Mouse (Mus musculus) CH12.LX (cell line): ENCODE results near the gene Plpp3. TPM values are rescaled to one million over a fixed set of nuclear protein-coding genes. Genes with fewer than 3 reads are reported as not detected.

Experiments used
- DNase-seq: peaks from one replicate; pipeline ENCODE4 v3.0.0-alpha.2; 2013; ENCODE audit errors: extremely low read depth
- H3K27ac ChIP-seq: 2 replicates; pipeline ENCODE4 v1.5.1; 2012; ENCODE audit warnings: low read depth, mild to moderate bottlenecking, control low read depth, moderate library complexity; ENCODE audit not compliant: insufficient read depth
- H3K27me3 ChIP-seq: replicated peaks from 2 replicates; pipeline ENCODE3; 2012; ENCODE audit warnings: inconsistent platforms
- H3K36me3 ChIP-seq, 2 experiments: replicated peaks in 1 of 2; 2 replicates each; pipeline versions ENCODE3 to v1.6.1; 2012; ENCODE audit warnings: inconsistent platforms in 1 of 2, low read length in 1 of 2, mild to moderate bottlenecking in 1 of 2, mixed read lengths in 1 of 2, moderate library complexity in 1 of 2; ENCODE audit not compliant: control insufficient read depth in 1 of 2, insufficient read depth in 1 of 2
- H3K4me1 ChIP-seq, 2 experiments: 2 replicates each; pipeline ENCODE4 v1.6.1; 2012; ENCODE audit warnings: inconsistent platforms in 1 of 2, moderate library complexity in 1 of 2; ENCODE audit not compliant: insufficient read depth in 2 of 2, control insufficient read depth in 1 of 2
- H3K4me2 ChIP-seq: 2 replicates; pipeline ENCODE4 v1.6.1; 2012; ENCODE audit warnings: low read depth, mild to moderate bottlenecking, control low read depth; ENCODE audit not compliant: poor library complexity, insufficient read depth, severe bottlenecking
- H3K4me3 ChIP-seq, 3 experiments: fragments of 150-350 bp in 1 of 3; sonication (generic) in 1 of 3; replicated peaks in 1 of 3; 2 replicates each; pipeline versions ENCODE3 to v1.5.1; 2011 to 2012; ENCODE audit warnings: low read depth in 2 of 3, low read length in 2 of 3, mild to moderate bottlenecking in 2 of 3, moderate library complexity in 2 of 3, control low read depth in 1 of 3, improper control_type of control experiment in 1 of 3, inconsistent platforms in 1 of 3, mixed read lengths in 1 of 3; ENCODE audit not compliant: poor library complexity in 1 of 3
- H3K79me2 ChIP-seq: replicated peaks from 2 replicates; pipeline ENCODE4 v1.6.1; 2012; ENCODE audit warnings: mild to moderate bottlenecking, moderate library complexity; ENCODE audit not compliant: control insufficient read depth, poor library complexity, insufficient read depth, severe bottlenecking; ENCODE audit errors: extremely low read depth
- H3K9ac ChIP-seq: 2 replicates; pipeline ENCODE4 v1.6.1; 2012; ENCODE audit warnings: low read depth, mild to moderate bottlenecking, control low read depth, moderate library complexity; ENCODE audit not compliant: insufficient read depth
- H3K9me3 ChIP-seq: replicated peaks from 2 replicates; pipeline ENCODE3; 2012; ENCODE audit warnings: low read length, inconsistent platforms, mixed read lengths
- CHD1 ChIP-seq: IDR thresholded peaks from 2 replicates; pipeline ENCODE4 v1.6.1; 2012; ENCODE audit warnings: low read depth, low read length, improper control_type of control experiment, inconsistent platforms
- CTCF ChIP-seq, 2 experiments: IDR thresholded peaks in 1 of 2; conservative IDR thresholded peaks in 1 of 2; 2 replicates each; pipeline ENCODE4 v1.5.1; 2011 to 2012; ENCODE audit warnings: low read depth in 2 of 2, low read length in 2 of 2, improper control_type of control experiment in 1 of 2, inconsistent platforms in 1 of 2, mild to moderate bottlenecking in 1 of 2, moderate library complexity in 1 of 2
- E2F4 ChIP-seq: IDR thresholded peaks from 2 replicates; pipeline ENCODE4 v1.6.1; 2011; ENCODE audit warnings: low read depth, low read length, improper control_type of control experiment; ENCODE audit not compliant: insufficient replicate concordance
- ELF1 ChIP-seq: IDR thresholded peaks from 2 replicates; pipeline ENCODE4 v1.6.1; 2014; ENCODE audit warnings: low read depth, mild to moderate bottlenecking, inconsistent platforms, low read length, improper control_type of control experiment
- EP300 ChIP-seq: IDR thresholded peaks from 2 replicates; pipeline ENCODE4 v1.6.1; 2011; ENCODE audit warnings: low read length, improper control_type of control experiment
- ETS1 ChIP-seq: conservative IDR thresholded peaks from 2 replicates; pipeline ENCODE4 v1.6.1; 2012; ENCODE audit warnings: low read depth, mild to moderate bottlenecking, inconsistent platforms, low read length, improper control_type of control experiment, moderate library complexity
- HCFC1 ChIP-seq: IDR thresholded peaks from 2 replicates; pipeline ENCODE4 v1.6.1; 2012; ENCODE audit warnings: low read depth, mild to moderate bottlenecking, inconsistent platforms, low read length, improper control_type of control experiment
- JUN ChIP-seq: IDR thresholded peaks from 2 replicates; pipeline ENCODE4 v1.6.1; 2011; ENCODE audit warnings: low read depth, mild to moderate bottlenecking, low read length, improper control_type of control experiment, moderate library complexity; ENCODE audit not compliant: insufficient read depth
- JUND ChIP-seq: conservative IDR thresholded peaks from 2 replicates; pipeline ENCODE4 v1.6.1; 2011; ENCODE audit warnings: low read depth, low read length, improper control_type of control experiment
- KAT2A ChIP-seq: IDR thresholded peaks from 2 replicates; pipeline ENCODE4 v1.6.1; 2012; ENCODE audit warnings: low read length, improper control_type of control experiment, inconsistent platforms; ENCODE audit not compliant: insufficient replicate concordance
- MAX ChIP-seq: IDR thresholded peaks from 2 replicates; pipeline ENCODE4 v1.6.1; 2011; ENCODE audit warnings: low read length, improper control_type of control experiment
- NELFE ChIP-seq: IDR thresholded peaks from 2 replicates; pipeline ENCODE4 v1.6.1; 2011; ENCODE audit warnings: low read depth, low read length, improper control_type of control experiment
- NRF1 ChIP-seq: IDR thresholded peaks from 2 replicates; pipeline ENCODE4 v1.6.1; 2014; ENCODE audit warnings: low read depth, mild to moderate bottlenecking, inconsistent platforms, low read length, improper control_type of control experiment, moderate library complexity
- PAX5 ChIP-seq: IDR thresholded peaks from 2 replicates; pipeline ENCODE4 v1.6.1; 2012; ENCODE audit warnings: low read length, inconsistent platforms, mixed read lengths
- RCOR1 ChIP-seq: conservative IDR thresholded peaks from 2 replicates; pipeline ENCODE4 v1.6.1; 2012; ENCODE audit warnings: low read depth, mild to moderate bottlenecking, inconsistent platforms, low read length, improper control_type of control experiment
- SIN3A ChIP-seq: IDR thresholded peaks from 2 replicates; pipeline ENCODE4 v1.6.1; 2012; ENCODE audit warnings: low read length, improper control_type of control experiment, inconsistent platforms
- TBP ChIP-seq: conservative IDR thresholded peaks from 2 replicates; pipeline ENCODE4 v1.6.1; 2011; ENCODE audit warnings: low read depth, low read length, improper control_type of control experiment
- TCF12 ChIP-seq: IDR thresholded peaks from 2 replicates; pipeline ENCODE4 v1.6.1; 2014; ENCODE audit warnings: low read depth, mild to moderate bottlenecking, inconsistent platforms, low read length, improper control_type of control experiment
- UBTF ChIP-seq: IDR thresholded peaks from 2 replicates; pipeline ENCODE4 v1.6.1; 2012; ENCODE audit warnings: low read depth, mild to moderate bottlenecking, inconsistent platforms, low read length, improper control_type of control experiment, moderate library complexity
- USF2 ChIP-seq: conservative IDR thresholded peaks from 2 replicates; pipeline ENCODE4 v1.6.1; 2011; ENCODE audit warnings: low read depth, low read length, improper control_type of control experiment
- dilution Hi-C: fragments of 300-500 bp; cut with MboI; formaldehyde crosslinking; loops from 2 replicates; pipeline ENCODE4 v1.14.3; 2020; ENCODE audit warnings: low sequenced_read_pairs; ENCODE audit not compliant: extremely low pct_unique_long_range_greater_than_20kb, extremely low pct_ligation_motif_present
- in situ Hi-C: fragments of 300-500 bp; cut with MboI; formaldehyde crosslinking; loops from 3 replicates; pipeline ENCODE4 v1.14.3; 2019; ENCODE audit warnings: low sequenced_read_pairs, low pct_ligation_motif_present, low pct_unique_long_range_greater_than_20kb, mixed read lengths
- polyA plus RNA-seq: library from polyadenylated mRNA; unstranded; fragments of >175 nt; gene quantifications from 2 replicates; pipeline ENCODE4 v1.2.1, GENCODE M21; 2012; ENCODE audit warnings: low read depth; ENCODE audit not compliant: insufficient read length
- total RNA-seq, 2 experiments: library from RNA; depleted of rRNA; stranded (reverse); fragments of 300-350 nt in 1 of 2; fragments of >200 nt in 1 of 2; gene quantifications; 2 replicates each; pipeline ENCODE4 v1.2.3; 2012 to 2014

Gene Plpp3
- total and polyA plus RNA-seq, 3 experiments: 0.34 to 1.6 (median 1.2) TPM

DNA sequence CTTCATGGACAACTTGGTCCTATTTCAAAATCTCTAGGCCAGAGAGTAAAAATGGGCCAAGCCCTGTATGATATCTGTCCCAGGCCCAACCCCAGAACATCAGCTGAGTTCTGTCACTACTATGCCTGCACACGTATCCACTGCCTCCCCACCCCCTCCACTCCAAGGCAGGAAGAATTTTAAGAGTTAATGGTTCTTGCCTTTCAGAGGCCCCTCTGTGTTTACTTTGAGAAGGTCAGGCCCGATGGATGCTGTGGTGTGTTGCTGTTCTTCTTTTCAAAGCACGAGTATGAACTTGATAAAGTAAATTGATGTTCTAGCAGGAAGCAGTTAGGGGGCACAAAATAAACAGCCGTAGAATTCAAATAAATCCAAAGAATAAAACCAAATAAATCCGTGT is 35.5 kb downstream of the Plpp3 start:
- Histone ChIP-seq H3K27me3 (no peaks in the 10 kb centered on the region), H3K4me3 (no peak overlapping the region), H3K9ac (no peak overlapping the region), H3K36me3 (peaks cover 0 to 4% of the 10 kb centered on the region in 2 experiments), H3K79me2 (no peaks in the 10 kb centered on the region), H3K27ac (no peak overlapping the region), H3K9me3 (no peaks in the 10 kb centered on the region), H3K4me1 (no peaks in the 10 kb centered on the region), H3K4me2 (no peak overlapping the region)
- TF ChIP-seq RCOR1: no peak
- TF ChIP-seq TCF12: no peak
- no peak for TF ChIP-seq JUN
- no peak for TF ChIP-seq ELF1
- TF ChIP-seq KAT2A: no peak
- TF ChIP-seq EP300: no peak
- DNase-seq: no peak
- dilution Hi-C loops (no loop called here), in situ Hi-C loops (no loop called here)

DNA sequence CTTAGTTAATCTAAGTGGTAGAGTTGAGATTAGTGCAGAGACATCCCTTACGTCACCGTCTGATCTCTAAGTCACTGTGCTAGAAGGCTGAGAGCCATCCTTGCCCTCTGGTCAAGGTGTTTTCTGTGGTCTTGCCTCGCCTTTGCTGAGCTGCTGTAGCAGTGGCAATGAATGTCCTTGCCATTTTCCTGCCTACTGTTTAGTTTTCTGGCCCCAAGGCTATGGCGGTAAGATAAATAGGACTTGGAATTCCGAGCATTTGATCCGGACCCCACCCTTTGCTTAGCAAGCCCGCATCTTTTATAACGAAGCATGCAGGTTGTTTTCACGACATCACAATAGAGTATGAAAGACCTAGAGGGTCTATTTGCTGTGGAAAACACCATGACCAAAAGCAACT is 38.1 kb downstream of the Plpp3 start:
- dilution Hi-C loops: no loop called here
- no peak for DNase-seq
- in situ Hi-C loops: no loop called here
- Histone ChIP-seq H3K27ac (no peak overlapping the region), H3K9me3 (no peaks in the 10 kb centered on the region), H3K36me3 (peaks cover 0 to 6% of the 10 kb centered on the region in 2 experiments), H3K4me3 (no peak overlapping the region), H3K4me1 (no peaks in the 10 kb centered on the region), H3K9ac (no peak overlapping the region), H3K27me3 (no peaks in the 10 kb centered on the region), H3K79me2 (no peaks in the 10 kb centered on the region), H3K4me2 (no peak overlapping the region)
- TF ChIP-seq ELF1: no peak
- no peak for TF ChIP-seq JUND
- TF ChIP-seq CHD1: no peak
- no peak for TF ChIP-seq UBTF
- TF ChIP-seq PAX5: no peak
- TF ChIP-seq ETS1: no peak
- no peak for TF ChIP-seq HCFC1
- TF ChIP-seq E2F4: no peak
- no peak for TF ChIP-seq NELFE
- TF ChIP-seq TBP: no peak
- TF ChIP-seq SIN3A: no peak
- no peak for TF ChIP-seq NRF1
- no peak for TF ChIP-seq CTCF (conservative IDR thresholded peaks at IDR 0.05 in 1 of 2, IDR thresholded peaks at IDR 0.05 in 1 of 2; ENCODE audit: low read depth in 2 of 2, low read length in 2 of 2)
- TF ChIP-seq USF2: no peak
- TF ChIP-seq MAX: no peak
